Mouse (Mus musculus) midbrain, embryonic 14.5 days (tissue): ENCODE data around the gene Lax1. TPM values are rescaled to one million over a fixed set of nuclear protein-coding genes. Genes with fewer than 3 reads are reported as not detected.

Experiments
- ATAC-seq: fragments of 200-750 bp; cut with Nextera tagmentation; 2 replicates; pipeline ENCODE4 v1.8.0; 2017; ENCODE audit warnings: moderate number of reproducible peaks, moderate library complexity; ENCODE audit not compliant: low FRiP score, low TSS enrichment
- DNase-seq: peaks from one replicate; pipeline ENCODE4 v3.0.0-alpha.2; 2015
- H3K27ac ChIP-seq: fragments of 300-500 bp; sonication (generic); replicated peaks from 2 replicates; pipeline ENCODE4 v1.5.1; 2014; ENCODE audit warnings: mild to moderate bottlenecking, low read depth, low read length, moderate library complexity
- H3K27me3 ChIP-seq: fragments of 300-500 bp; sonication (generic); 2 replicates; pipeline ENCODE4 v1.6.1; 2014; ENCODE audit warnings: low read length, control low read depth, mixed read lengths; ENCODE audit not compliant: control insufficient read depth, insufficient read depth
- H3K36me3 ChIP-seq: fragments of 300-500 bp; sonication (generic); 2 replicates; pipeline ENCODE4 v1.6.1; 2014; ENCODE audit warnings: low read length, control low read depth; ENCODE audit not compliant: control insufficient read depth, insufficient read depth
- H3K4me1 ChIP-seq: fragments of 300-500 bp; sonication (generic); 2 replicates; pipeline ENCODE4 v1.6.1; 2014; ENCODE audit warnings: mild to moderate bottlenecking, antibody characterized with exemption, low read length, control low read depth; ENCODE audit not compliant: control insufficient read depth, insufficient read depth
- H3K4me2 ChIP-seq: fragments of 300-500 bp; sonication (generic); 2 replicates; pipeline ENCODE4 v1.6.1; 2014; ENCODE audit warnings: mild to moderate bottlenecking, low read length, moderate library complexity
- H3K4me3 ChIP-seq: fragments of 300-500 bp; sonication (generic); replicated peaks from 2 replicates; pipeline ENCODE4 v1.5.1; 2014; ENCODE audit warnings: low read depth, low read length
- H3K9ac ChIP-seq: fragments of 300-500 bp; sonication (generic); replicated peaks from 2 replicates; pipeline ENCODE4 v1.6.1; 2014; ENCODE audit warnings: mild to moderate bottlenecking, low read length, moderate library complexity
- H3K9me3 ChIP-seq: fragments of 300-500 bp; sonication (generic); 2 replicates; pipeline ENCODE4 v1.6.1; 2016; ENCODE audit warnings: low read length, control low read depth, mixed read lengths; ENCODE audit not compliant: control insufficient read depth
- WGBS: fragments of 180-500 bp; shearing (Covaris S2); extraction: QIAGEN DNeasy Blood & Tissue Kit; methylation state at CpG from one replicate; pipeline ENCODE4 v1.1.7; 2014; 5-methylcytosine and 5-hydroxymethylcytosine counted together
- polyA plus RNA-seq: library from polyadenylated mRNA; unstranded; fragments of >200 nt; fragmentation: Nextera tagmentation; extraction: Ambion mirVana; gene quantifications from 2 replicates; pipeline ENCODE4 v1.2.1, GENCODE M21; 2014

The Lax1 gene
- polyA plus RNA-seq, 1 experiment from 2014 or later: not detected

DNA sequence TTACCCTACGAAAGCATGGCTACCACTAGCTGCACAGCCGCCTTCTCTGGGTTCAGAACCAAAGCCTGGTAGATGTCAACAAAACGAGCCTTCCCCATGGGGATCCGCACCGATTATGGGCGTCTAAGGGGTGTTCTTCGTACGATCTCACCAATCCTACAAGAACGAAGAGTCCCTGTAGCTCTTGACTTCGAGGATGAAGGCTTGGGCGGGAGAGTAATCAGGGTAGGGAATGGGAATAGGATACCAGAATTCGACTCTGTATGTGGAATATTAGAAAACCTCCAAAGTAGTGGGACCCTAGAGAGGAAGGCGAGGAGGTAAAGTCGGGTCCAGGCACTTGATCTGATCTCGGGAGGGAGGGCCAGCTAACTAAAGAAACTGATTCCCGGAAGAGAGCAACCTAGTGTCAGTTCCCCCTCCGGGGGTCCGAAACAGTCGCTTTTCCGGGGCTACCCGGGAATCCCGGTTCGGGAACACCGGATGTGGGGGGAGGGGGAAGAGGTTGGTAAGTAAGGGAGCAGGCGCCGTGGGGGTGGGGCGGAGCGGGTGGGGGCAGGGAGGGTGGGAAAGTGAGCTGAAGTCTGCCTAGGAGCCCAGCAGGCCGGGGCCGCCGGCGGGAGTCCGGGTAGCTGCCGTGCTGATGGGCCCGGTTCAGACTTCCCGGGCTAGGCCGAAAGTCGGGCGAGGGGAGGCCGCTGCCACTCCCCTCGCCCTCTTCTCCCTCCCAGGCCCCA, 29.3 kb downstream of the Lax1 start, which contains the start of gene Zbed6:
Zbed6 (minus strand) TSS at position 420 of the 737 bp plus-strand sequence.
- no peaks in the 10 kb centered on the region for H3K9me3 ChIP-seq
- H3K4me2 ChIP-seq: peak within 1 kb of the TSS; percentile 63
- peaks cover 33% of the 10 kb centered on the region for H3K4me1 ChIP-seq
- peak within 1 kb of the TSS; percentile 78 for H3K9ac ChIP-seq
- H3K36me3 ChIP-seq: peaks cover 26% of the 10 kb centered on the region
- no peaks in the 10 kb centered on the region for H3K27me3 ChIP-seq
- ATAC-seq (peak; percentile 86), DNase-seq (peak; percentile 83)
- peak within 1 kb of the TSS; percentile 92 for H3K27ac ChIP-seq
- H3K4me3 ChIP-seq: peak within 1 kb of the TSS; percentile 78
- WGBS: under 1% methylated on average over 37 of the region's 41 CpGs

DNA sequence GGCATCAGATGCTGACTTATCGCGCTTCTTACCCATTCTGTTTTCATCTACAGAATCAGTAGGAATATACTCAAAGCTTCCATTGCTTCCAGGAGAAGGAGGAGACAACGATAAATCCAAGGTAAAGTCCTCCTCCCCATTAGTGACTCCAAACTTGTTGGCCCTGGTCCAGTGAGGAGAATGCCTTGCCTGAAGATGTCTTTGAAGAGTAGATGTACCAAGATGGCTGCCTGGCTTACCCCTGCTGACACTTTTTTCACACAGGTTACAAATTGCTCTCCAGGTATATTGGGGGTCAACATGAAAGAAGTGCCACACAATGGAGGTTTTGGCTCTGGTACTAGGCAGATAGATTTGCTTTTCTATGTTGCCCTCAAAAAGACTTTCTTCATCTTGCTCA, 31.0 kb downstream of the Lax1 start:
- H3K4me2 ChIP-seq: no peak overlapping the region
- peaks cover 31% of the 10 kb centered on the region for H3K36me3 ChIP-seq
- 90% methylated on average over 3 of the region's 3 CpGs for WGBS
- peaks cover 36% of the 10 kb centered on the region for H3K4me1 ChIP-seq
- H3K9me3 ChIP-seq: no peaks in the 10 kb centered on the region
- ATAC-seq (no peak), DNase-seq (no peak)
- no peaks in the 10 kb centered on the region for H3K27me3 ChIP-seq
- no peak overlapping the region for H3K27ac ChIP-seq
- H3K4me3 ChIP-seq: no peak overlapping the region
- H3K9ac ChIP-seq: no peak overlapping the region

DNA sequence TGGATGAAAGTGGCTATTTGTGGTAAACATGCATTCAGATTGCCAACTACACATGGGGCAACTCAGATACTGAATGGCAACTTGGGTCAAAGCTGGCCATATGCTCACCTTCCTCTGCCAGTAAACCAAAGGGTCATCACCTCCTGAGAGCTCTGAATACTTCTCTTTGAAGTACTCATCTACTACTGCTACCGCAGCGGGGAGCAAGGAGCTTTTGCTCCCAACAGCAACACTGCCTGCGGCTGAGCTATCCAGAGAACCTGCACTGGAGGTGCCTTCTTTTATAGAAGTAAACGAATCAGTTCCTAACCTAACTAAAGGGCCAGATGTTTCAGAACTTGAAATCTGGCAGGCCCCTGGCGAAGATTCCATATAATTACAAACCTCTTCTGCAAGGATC, 33.1 kb downstream of the Lax1 start:
- 87% methylated on average over 5 of the region's 5 CpGs for WGBS

DNA sequence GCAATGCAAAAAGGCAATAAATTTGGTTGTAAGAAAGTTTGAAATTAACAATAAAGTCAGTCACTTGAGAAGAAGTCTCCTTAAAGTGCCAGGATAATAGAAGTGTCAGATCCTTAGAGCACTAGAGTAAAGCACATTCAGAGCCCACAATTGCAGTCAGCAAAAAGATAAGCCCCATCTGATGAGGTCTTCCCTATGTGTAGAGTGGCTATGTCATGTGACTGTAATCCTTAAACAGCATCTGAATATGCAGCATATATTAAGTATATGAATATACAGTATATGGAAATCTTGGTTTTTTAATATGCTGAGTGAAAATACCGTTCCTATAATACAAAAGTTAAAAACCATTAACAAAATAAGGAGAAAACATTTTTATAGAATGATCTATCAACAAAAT, 36.9 kb downstream of the Lax1 start:
- H3K36me3 ChIP-seq: peaks cover 20% of the 10 kb centered on the region; the same call in 1 of the 2 replicates

More for the DNA sequence above, 33.1 kb downstream of the Lax1 start:
- no peak overlapping the region for H3K4me3 ChIP-seq
- H3K36me3 ChIP-seq: peaks cover 31% of the 10 kb centered on the region
- H3K4me2 ChIP-seq: no peak overlapping the region
- H3K9me3 ChIP-seq: no peaks in the 10 kb centered on the region
- no peak overlapping the region for H3K27ac ChIP-seq
- DNase-seq (no peak), ATAC-seq (no peak)
- H3K9ac ChIP-seq: no peak overlapping the region
- H3K27me3 ChIP-seq: no peaks in the 10 kb centered on the region
- H3K4me1 ChIP-seq: peaks cover 36% of the 10 kb centered on the region

DNA sequence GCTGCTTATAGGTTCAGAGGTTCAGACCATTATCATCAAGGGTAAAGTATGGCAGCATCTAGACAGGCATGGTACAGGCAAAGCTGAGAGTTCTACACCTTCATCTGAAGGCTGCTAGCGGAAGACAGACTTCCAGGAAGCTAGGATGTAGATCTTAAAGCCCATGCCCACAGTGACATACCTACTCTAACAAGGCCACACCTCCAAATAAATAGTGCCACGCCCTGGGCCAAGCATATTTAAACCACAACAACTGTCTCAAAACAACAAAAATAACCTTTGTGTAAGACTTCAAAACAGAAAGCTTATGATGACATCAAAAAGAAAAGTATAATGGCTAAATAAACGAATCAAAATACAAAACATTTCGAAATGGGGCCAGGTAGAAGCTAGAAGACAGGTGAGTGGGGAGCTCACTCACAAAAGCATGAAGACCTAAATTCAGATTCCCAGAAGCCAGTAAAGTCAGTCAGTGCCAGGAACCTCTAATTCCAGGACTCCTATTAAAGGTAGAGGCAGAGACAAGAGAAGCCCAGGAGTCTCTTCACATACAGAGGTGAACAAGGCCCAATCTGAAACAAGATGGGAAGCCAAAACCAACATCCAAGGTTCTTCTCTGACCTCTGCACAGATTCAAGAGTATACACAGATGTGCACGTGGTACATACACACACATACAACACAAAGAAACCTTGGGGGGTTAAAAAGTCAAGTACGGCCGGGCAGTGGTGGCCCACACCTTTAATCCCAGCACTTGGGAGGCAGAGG, 39.4 kb downstream of the Lax1 start:
- WGBS: 94% methylated on average over 7 of the region's 7 CpGs
- no peak overlapping the region for H3K4me3 ChIP-seq
- no peaks in the 10 kb centered on the region for H3K9me3 ChIP-seq

More for the DNA sequence above, 36.9 kb downstream of the Lax1 start:
- WGBS: 98% methylated on average over 1 of the region's 1 CpGs
- Histone ChIP-seq H3K4me2 (no peak overlapping the region), H3K4me3 (no peak overlapping the region), H3K27me3 (no peaks in the 10 kb centered on the region), H3K27ac (no peak overlapping the region), H3K4me1 (peaks cover 16% of the 10 kb centered on the region; the same call in 1 of the 2 replicates), H3K9ac (no peak overlapping the region), H3K9me3 (no peaks in the 10 kb centered on the region)
- ATAC-seq (no peak), DNase-seq (no peak)

DNA sequence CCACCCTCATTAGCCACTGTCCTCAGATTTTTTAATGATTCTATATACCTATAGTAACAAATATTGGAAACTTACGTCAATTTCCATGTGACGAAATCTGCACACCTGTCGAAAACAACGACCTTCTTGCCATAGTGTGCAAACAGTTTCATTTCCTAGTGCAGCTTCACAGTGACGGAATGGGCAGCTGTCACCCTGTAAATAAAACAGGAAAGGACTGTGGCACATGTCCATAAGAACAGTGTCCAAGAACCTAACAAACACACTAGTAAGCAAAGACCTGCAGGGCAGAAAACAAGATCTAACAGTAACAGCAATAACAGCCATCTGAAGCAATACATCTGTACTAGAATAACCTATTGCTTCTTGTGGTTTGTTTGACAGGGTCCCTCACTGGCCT, 44.3 kb downstream of the Lax1 start:
- Histone ChIP-seq H3K27me3 (no peaks in the 10 kb centered on the region), H3K27ac (no peak overlapping the region), H3K4me2 (no peak overlapping the region), H3K9ac (no peak overlapping the region), H3K36me3 (peaks cover 65% of the 10 kb centered on the region), H3K4me1 (no peaks in the 10 kb centered on the region), H3K4me3 (no peak overlapping the region), H3K9me3 (no peaks in the 10 kb centered on the region)
- DNase-seq: no peak
- ATAC-seq: no peak
- 98% methylated on average over 5 of the region's 5 CpGs for WGBS

More for the DNA sequence above, 39.4 kb downstream of the Lax1 start:
- Histone ChIP-seq H3K4me1 (peaks cover 3% of the 10 kb centered on the region; the same call in 1 of the 2 replicates), H3K36me3 (peaks cover 23% of the 10 kb centered on the region), H3K27ac (no peak overlapping the region), H3K9ac (no peak overlapping the region), H3K27me3 (no peaks in the 10 kb centered on the region), H3K4me2 (no peak overlapping the region)
- ATAC-seq (no peak), DNase-seq (no peak)

DNA sequence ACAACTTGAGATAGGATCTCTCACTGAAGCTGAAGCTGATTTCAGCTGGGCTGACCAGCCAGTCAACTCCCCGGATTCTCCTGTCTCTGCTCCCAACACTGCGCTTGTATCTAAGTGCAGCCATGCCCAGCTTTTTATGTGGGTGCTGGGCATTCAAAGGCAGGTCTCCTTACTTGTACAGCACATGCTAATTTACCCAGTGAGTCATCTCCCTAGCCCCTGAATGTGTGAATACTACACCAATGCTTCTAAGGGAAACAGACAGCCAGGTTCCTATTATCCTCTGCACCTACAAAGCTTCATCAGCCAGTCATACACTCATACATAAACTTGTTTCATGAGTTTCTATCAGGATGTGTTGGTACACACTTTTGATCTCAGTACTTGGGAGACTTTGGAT, 48.7 kb downstream of the Lax1 start:
- DNase-seq (no peak), ATAC-seq (no peak)
- Histone ChIP-seq H3K27ac (no peak overlapping the region), H3K4me3 (no peak overlapping the region), H3K9me3 (no peaks in the 10 kb centered on the region), H3K27me3 (no peaks in the 10 kb centered on the region), H3K9ac (no peak overlapping the region), H3K36me3 (peaks cover 95% of the 10 kb centered on the region), H3K4me2 (no peak overlapping the region), H3K4me1 (no peaks in the 10 kb centered on the region)
- WGBS: 94% methylated on average over 2 of the region's 2 CpGs

DNA sequence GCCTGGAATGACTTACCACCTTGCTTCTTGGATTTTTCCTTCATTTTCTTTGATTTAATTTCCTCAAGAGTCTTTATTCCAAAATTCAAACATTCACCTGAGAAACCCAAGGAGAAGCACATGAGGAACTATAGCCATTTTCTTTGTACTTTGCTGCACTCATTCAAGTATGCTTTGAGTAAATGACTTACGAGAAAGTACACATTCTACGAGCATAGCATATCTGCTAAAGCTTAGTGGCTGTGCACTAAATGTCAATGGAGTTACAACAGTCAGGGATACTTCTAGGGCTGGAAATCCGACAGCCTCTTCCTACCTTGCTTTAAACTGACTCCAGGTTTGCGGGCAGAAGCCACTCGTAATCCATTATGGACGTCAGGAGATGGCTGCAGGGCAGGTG, 51.4 kb downstream of the Lax1 start:
- Histone ChIP-seq H3K4me1 (no peaks in the 10 kb centered on the region), H3K36me3 (peaks cover 94% of the 10 kb centered on the region), H3K27me3 (no peaks in the 10 kb centered on the region), H3K4me2 (no peak overlapping the region), H3K9me3 (no peaks in the 10 kb centered on the region), H3K4me3 (no peak overlapping the region), H3K9ac (no peak overlapping the region), H3K27ac (no peak overlapping the region)
- ATAC-seq: no peak
- DNase-seq: no peak
- WGBS: 92% methylated on average over 6 of the region's 6 CpGs
